Mouse (Mus musculus): ENCODE measurements at regions not wholly inside any gene's neighbourhood (a gene's known extent, or its start where the extent isn't known, plus 50 kb on each side); places are given as distances from the start of the nearest gene placed in this dataset.
A peak's percentile ranks its signal among the peaks of the same experiment; 100 is the strongest.

GRCm38 (mm10) chr15:26469901-26470383 lies 161.1 kb downstream of the March11 start:
- DNase-seq (ENCODE audit: low read depth, low spot score), result peak; percentile 36

GRCm38 (mm10) chr15:26487378-26487777 lies 178.5 kb downstream of the March11 start:
- no peak for DNase-seq (ENCODE audit: low read depth, low spot score)

Data from telencephalon, adult 2 months (tissue).